Mouse (Mus musculus): ENCODE measurements around the gene Olfr1028. TPM values are rescaled to one million over a fixed set of nuclear protein-coding genes. Genes with fewer than 3 reads are reported as not detected.

Gene Olfr1028
- polyA plus RNA-seq, 1 experiment = not detected

DNA sequence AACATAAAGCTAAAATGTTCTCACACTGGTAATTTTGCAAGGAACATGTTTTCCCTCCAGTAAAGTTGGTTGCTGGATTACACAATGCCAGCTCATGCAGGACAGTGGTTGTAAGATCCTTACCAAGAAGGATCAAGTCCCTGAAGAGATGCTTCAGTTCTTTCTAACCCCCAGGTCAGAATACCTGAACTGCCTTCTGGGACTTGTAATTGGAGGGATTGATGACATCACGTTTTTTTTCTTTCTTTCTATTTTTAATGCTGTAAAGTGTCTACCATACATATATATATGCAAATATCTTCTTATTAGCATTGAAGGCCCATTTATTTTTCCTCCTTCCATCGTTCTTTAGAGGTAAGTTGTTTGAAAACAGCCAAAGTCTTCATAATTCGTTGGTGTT is 39.8 kb downstream of the Olfr1028 start, which contains the start of gene Olfr1031:
Gene Olfr1031, plus strand, starts transcription at position 301 of the 400 bp plus-strand sequence.
- Histone ChIP-seq H3K4me3 (ENCODE audit: low read depth, low read length) (no peak within 1 kb of the TSS), H3K27me3 (ENCODE audit: control insufficient read depth, insufficient read depth, low read length) (no peaks in the 10 kb centered on the region), H3K4me1 (ENCODE audit: control insufficient read depth, insufficient read depth, insufficient read length, low read length) (no peaks in the 10 kb centered on the region), H3K36me3 (ENCODE audit: control insufficient read depth, insufficient read depth, low read length) (no peaks in the 10 kb centered on the region), H3K27ac (ENCODE audit: insufficient read depth, low read depth, low read length) (no peak within 1 kb of the TSS)
- TF ChIP-seq CTCF (IDR thresholded peaks at IDR 0.05; ENCODE audit: extremely low read depth, insufficient read length, insufficient replicate concordance, low read depth, low read length) = no peak
- TF ChIP-seq POLR2A (IDR thresholded peaks at IDR 0.05; ENCODE audit: low read depth, low read length) = no peak
- 38% methylated on average over 3 of the region's 3 CpGs for WGBS

Other genes starting within 250 kb of the Olfr1028 start
- gene Olfr1009, start 235.0 kb upstream of the Olfr1028 start, polyA plus RNA-seq (2012; rRNA removed) = not detected in 2 replicates
- not detected in 2 replicates for gene Olfr1012, start 187.7 kb upstream of the Olfr1028 start, polyA plus RNA-seq (2012; rRNA removed)
- gene Olfr1013, start 183.3 kb upstream of the Olfr1028 start, polyA plus RNA-seq (2012; rRNA removed) = not detected in 2 replicates
- not detected in 2 replicates for gene Olfr1014, start 177.7 kb upstream of the Olfr1028 start, polyA plus RNA-seq (2012; rRNA removed)
- not detected in 2 replicates for gene Olfr1015, start 168.4 kb upstream of the Olfr1028 start, polyA plus RNA-seq (2012; rRNA removed)
- gene Olfr1016, start 147.9 kb upstream of the Olfr1028 start, polyA plus RNA-seq (2012; rRNA removed) = not detected in 2 replicates
- gene Olfr1018, start 132.0 kb upstream of the Olfr1028 start, polyA plus RNA-seq (2012; rRNA removed) = not detected in 2 replicates
- gene Olfr1019, start 105.0 kb upstream of the Olfr1028 start, polyA plus RNA-seq (2012; rRNA removed) = not detected in 2 replicates
- not detected in 2 replicates for gene Olfr1020, start 103.4 kb upstream of the Olfr1028 start, polyA plus RNA-seq (2012; rRNA removed)
- gene Olfr1022, start 81.8 kb upstream of the Olfr1028 start, polyA plus RNA-seq (2012; rRNA removed) = not detected in 2 replicates
- gene Olfr1023, start 64.8 kb upstream of the Olfr1028 start, polyA plus RNA-seq (2012; rRNA removed) = not detected in 2 replicates
- gene Olfr1024, start 45.4 kb upstream of the Olfr1028 start, polyA plus RNA-seq (2012; rRNA removed) = not detected in 2 replicates
- gene Olfr1025-ps1, start 35.2 kb upstream of the Olfr1028 start, polyA plus RNA-seq (2012; rRNA removed) = not detected in 2 replicates
- gene Olfr1026, start 28.9 kb upstream of the Olfr1028 start, polyA plus RNA-seq (2012; rRNA removed) = not detected in 2 replicates
- gene Olfr1029, start 23.5 kb downstream of the Olfr1028 start, polyA plus RNA-seq (2012; rRNA removed) = not detected in 2 replicates
- not detected in 2 replicates for gene Olfr1030, start 28.8 kb downstream of the Olfr1028 start, polyA plus RNA-seq (2012; rRNA removed)
- gene Olfr1031, start 39.9 kb downstream of the Olfr1028 start, polyA plus RNA-seq (2012; rRNA removed) = not detected in 2 replicates
- gene Olfr1032, start 55.1 kb downstream of the Olfr1028 start, polyA plus RNA-seq (2012; rRNA removed) = not detected in 2 replicates
- gene Olfr1033, start 70.2 kb downstream of the Olfr1028 start, polyA plus RNA-seq (2012; rRNA removed) = 0.06 TPM in 1 of 2 replicates, not detected in the other
- 0.03 TPM in 1 of 2 replicates, not detected in the other for gene Olfr1034, start 95.4 kb downstream of the Olfr1028 start, polyA plus RNA-seq (2012; rRNA removed)
- gene Olfr1036, start 123.6 kb downstream of the Olfr1028 start, polyA plus RNA-seq (2012; rRNA removed) = not detected in 2 replicates
- gene Olfr1037, start 136.9 kb downstream of the Olfr1028 start, polyA plus RNA-seq (2012; rRNA removed) = not detected in 2 replicates
- not detected in 2 replicates for gene Olfr1039, start 185.5 kb downstream of the Olfr1028 start, polyA plus RNA-seq (2012; rRNA removed)
- gene Olfr1040, start 196.3 kb downstream of the Olfr1028 start, polyA plus RNA-seq (2012; rRNA removed) = not detected in 2 replicates
- gene Olfr1042, start 211.4 kb downstream of the Olfr1028 start, polyA plus RNA-seq (2012; rRNA removed) = not detected in 2 replicates
- not detected in 2 replicates for gene Olfr1043, start 217.1 kb downstream of the Olfr1028 start, polyA plus RNA-seq (2012; rRNA removed)
- not detected in 2 replicates for gene Olfr1044, start 227.4 kb downstream of the Olfr1028 start, polyA plus RNA-seq (2012; rRNA removed)
- gene Olfr52, start 235.2 kb downstream of the Olfr1028 start, polyA plus RNA-seq (2012; rRNA removed) = not detected in 2 replicates

All from small intestine, adult 2 months (tissue).